Mouse (Mus musculus) bone marrow macrophage, adult 2 months (primary cell): ENCODE results near the gene Ces4a. TPM values are rescaled to one million over a fixed set of nuclear protein-coding genes. Genes with fewer than 3 reads are reported as not detected.
"Not testable (repeated sequence)": the region's sequence is repeated elsewhere in the genome, so short reads cannot be mapped to it uniquely, and the experiment has no call there.

ENCODE experiments used
- H3K27ac ChIP-seq: 2 replicates; pipeline ENCODE4 v1.5.1; 2012; ENCODE audit warnings: low read depth, low read length; ENCODE audit not compliant: insufficient read depth
- H3K4me1 ChIP-seq: 2 replicates; pipeline ENCODE4 v1.6.1; 2012; ENCODE audit warnings: low read length; ENCODE audit not compliant: control insufficient read depth, insufficient read depth
- H3K4me3 ChIP-seq: 2 replicates; pipeline ENCODE4 v1.5.1; 2012; ENCODE audit warnings: mild to moderate bottlenecking, low read length, moderate library complexity; ENCODE audit not compliant: insufficient read depth
- CTCF ChIP-seq: IDR thresholded peaks from 2 replicates; pipeline ENCODE4 v1.5.1; 2012; ENCODE audit warnings: low read depth, mild to moderate bottlenecking, low read length, moderate library complexity
- POLR2A ChIP-seq: IDR thresholded peaks from 2 replicates; pipeline ENCODE4 v1.6.1; 2012; ENCODE audit warnings: mild to moderate bottlenecking, low read depth, low read length, borderline replicate concordance
- polyA plus RNA-seq: library from polyadenylated mRNA; stranded (reverse); fragments of >200 nt; gene quantifications from 2 replicates; pipeline ENCODE4 v1.2.4, GENCODE M21; 2012; ENCODE audit not compliant: missing spikeins, insufficient read depth, insufficient read length

The Ces4a gene
- polyA plus RNA-seq = not detected in 2 replicates

DNA sequence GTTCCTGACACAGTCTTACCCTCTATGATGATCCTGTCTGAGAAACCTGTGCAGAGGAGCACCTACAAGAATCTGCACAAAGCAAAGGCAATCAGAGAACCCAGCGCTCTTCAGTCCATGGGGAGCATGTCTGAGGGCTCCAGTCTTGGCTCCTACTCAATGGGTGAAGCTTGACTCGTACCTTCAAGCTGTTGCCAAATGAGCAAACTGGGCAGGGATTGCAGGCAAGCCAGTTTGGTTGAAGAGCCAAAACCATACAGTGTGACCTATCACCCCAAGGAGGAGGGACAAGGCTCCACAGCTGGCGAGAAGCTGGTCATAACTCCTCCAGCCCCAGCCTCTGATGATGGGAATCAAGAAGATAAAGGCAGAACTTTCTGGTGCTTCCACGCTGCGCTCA is at the start of gene Ces4a:
Gene Ces4a, plus strand, starts transcription at position 292 of the 400 bp plus-strand sequence.
- H3K27ac ChIP-seq = no peak within 1 kb of the TSS
- H3K4me3 ChIP-seq = no peak within 1 kb of the TSS
- TF ChIP-seq POLR2A (no peak), CTCF (no peak)
- H3K4me1 ChIP-seq = no peaks in the 10 kb centered on the region

DNA sequence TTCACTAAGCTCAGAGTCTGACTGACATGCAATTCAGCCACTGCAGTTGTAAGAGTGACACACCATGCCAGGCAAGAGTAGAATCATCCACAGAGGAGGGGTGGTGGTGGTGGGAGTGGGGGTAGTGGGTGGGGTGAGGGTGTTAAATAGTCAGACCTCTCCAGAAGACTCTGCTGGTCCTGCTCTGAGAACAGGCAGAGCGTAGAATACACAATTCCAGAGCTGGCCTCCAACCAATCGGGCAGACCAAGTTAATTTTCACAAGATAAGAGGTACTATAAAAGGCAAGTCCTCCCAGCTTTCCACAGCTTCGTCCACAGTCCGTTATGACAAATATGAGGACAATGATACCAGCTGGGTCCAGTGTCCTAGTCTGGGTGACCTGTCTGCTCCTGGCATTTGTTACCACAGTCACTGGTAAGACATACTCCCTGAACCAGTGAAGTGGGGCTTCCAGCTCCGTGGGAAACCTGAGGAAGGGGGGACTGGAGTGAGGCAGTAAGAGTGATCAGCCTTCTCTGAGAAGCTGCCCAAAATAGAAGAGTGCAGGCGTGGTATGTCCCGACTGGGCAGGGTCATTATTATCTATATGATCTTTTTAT is 48.0 kb upstream of the Ces4a start, which contains the start of gene Ces3b:
Gene Ces3b, plus strand, starts transcription at position 305 of the 602 bp plus-strand sequence.
- no peak within 1 kb of the TSS for H3K27ac ChIP-seq
- no peak within 1 kb of the TSS for H3K4me3 ChIP-seq
- no peaks in the 10 kb centered on the region for H3K4me1 ChIP-seq
- TF ChIP-seq POLR2A (no peak), CTCF (no peak)

DNA sequence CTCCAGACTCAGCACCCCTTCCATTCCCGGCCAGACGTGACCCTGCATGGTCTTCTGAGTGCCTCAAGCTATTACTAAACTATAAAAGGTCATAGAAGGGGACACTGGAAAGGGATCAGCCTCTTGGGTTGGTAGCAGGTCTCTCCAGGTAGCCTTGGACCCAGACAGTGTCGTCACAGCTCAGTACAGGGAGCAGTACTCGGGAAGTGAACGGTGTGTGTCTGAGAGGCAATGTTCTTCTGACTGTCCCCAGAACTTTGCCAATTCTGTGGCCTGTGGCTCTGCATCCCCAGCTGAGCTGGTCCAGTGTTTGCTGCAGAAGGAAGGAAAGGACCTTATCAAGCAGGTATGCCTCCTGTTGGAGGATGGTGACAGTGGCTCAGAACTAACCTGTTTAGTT is 43.4 kb upstream of the Ces4a start:
- H3K27ac ChIP-seq, H3K4me3 ChIP-seq, H3K4me1 ChIP-seq: not testable (repeated sequence)

- no peaks in the 10 kb centered on the region for H3K4me1 ChIP-seq
- no peak overlapping the region for H3K27ac ChIP-seq
- H3K4me3 ChIP-seq = no peak overlapping the region
- no peak for TF ChIP-seq POLR2A
- no peak for TF ChIP-seq CTCF
Observed at GRCm38 (mm10) chr8:105088581-105088980, 43.0 kb upstream of the Ces4a start.

GRCm38 (mm10) chr8:105093992-105094391 is 37.6 kb upstream of the Ces4a start:
- Histone ChIP-seq H3K4me1 (no peaks in the 10 kb centered on the region), H3K4me3 (no peak overlapping the region), H3K27ac (no peak overlapping the region)
- no peak for TF ChIP-seq POLR2A
- no peak for TF ChIP-seq CTCF

GRCm38 (mm10) chr8:105102101-105102785 is 29.4 kb upstream of the Ces4a start:
- not testable (repeated sequence) for H3K4me3 ChIP-seq, H3K27ac ChIP-seq, H3K4me1 ChIP-seq

- not testable (repeated sequence) for H3K27ac ChIP-seq, H3K4me1 ChIP-seq, H3K4me3 ChIP-seq
Observed at GRCm38 (mm10) chr8:105103701-105104100, 27.9 kb upstream of the Ces4a start.

- Histone ChIP-seq H3K4me1 (no peaks in the 10 kb centered on the region), H3K27ac (no peak overlapping the region), H3K4me3 (no peak overlapping the region)
- no peak for TF ChIP-seq CTCF
- TF ChIP-seq POLR2A = no peak
Observed at GRCm38 (mm10) chr8:105104220-105104619, 27.4 kb upstream of the Ces4a start.

DNA sequence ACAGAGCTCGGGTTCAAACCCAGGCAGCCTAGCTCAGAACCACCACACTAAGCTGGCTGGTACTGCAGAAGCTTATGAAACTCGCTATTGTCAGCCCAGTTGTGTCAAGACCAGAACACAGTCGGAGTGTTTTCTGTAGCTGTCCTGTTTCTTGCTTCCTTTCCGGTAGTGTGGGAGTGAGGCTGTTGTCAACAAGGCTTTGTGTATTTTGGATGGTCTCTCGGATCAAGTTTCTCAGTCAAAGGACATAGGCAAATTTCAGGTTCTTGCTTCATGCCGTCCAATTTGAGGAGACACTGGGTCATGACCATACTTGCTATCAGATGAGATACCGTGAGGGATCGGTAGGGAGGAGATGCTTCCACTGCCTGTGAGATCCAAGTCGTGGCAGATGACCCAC is 1.7 kb upstream of the Ces4a start:
- H3K27ac ChIP-seq = no peak overlapping the region
- no peak for TF ChIP-seq POLR2A
- no peak for TF ChIP-seq CTCF
- no peak overlapping the region for H3K4me3 ChIP-seq
- no peaks in the 10 kb centered on the region for H3K4me1 ChIP-seq

DNA sequence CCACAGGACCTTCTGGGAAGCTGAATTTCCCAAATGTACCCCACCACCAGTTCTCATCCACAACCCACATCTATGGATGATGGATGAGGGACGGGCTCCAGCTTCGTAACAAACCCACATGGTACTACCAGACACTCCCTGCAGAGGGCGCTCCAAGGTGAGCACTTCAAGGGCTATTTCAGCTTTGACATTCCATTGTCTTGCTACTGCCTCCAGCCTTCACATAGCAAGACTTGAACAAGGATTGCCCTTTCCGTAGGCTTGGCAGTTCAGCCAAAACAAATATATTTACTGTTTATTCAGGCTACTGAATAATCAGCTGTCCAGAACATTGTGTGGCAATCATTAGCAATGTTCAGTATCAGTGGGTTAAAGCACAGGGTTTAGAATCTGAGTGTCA is 6.8 kb downstream of the Ces4a start:
- Histone ChIP-seq H3K4me3 (no peak overlapping the region), H3K4me1 (no peaks in the 10 kb centered on the region), H3K27ac (no peak overlapping the region)
- peak; percentile 76 for TF ChIP-seq CTCF
- TF ChIP-seq POLR2A = no peak

GRCm38 (mm10) chr8:105142395-105142794 is 10.8 kb downstream of the Ces4a start:
- Histone ChIP-seq H3K4me3 (no peak overlapping the region), H3K27ac (no peak overlapping the region), H3K4me1 (no peaks in the 10 kb centered on the region)
- TF ChIP-seq CTCF = no peak
- TF ChIP-seq POLR2A = no peak
